Mouse (Mus musculus) limb, embryonic 14.5 days (tissue): ENCODE data around the gene Serpina11. TPM values are rescaled to one million over a fixed set of nuclear protein-coding genes. Genes with fewer than 3 reads are reported as not detected.

Experiments used
- ATAC-seq: fragments of 200-750 bp; cut with Nextera tagmentation; 2 replicates; pipeline ENCODE4 v1.8.0; 2017; ENCODE audit warnings: low read depth, moderate number of reproducible peaks, moderate TSS enrichment; ENCODE audit not compliant: low FRiP score
- DNase-seq: peaks from one replicate; pipeline ENCODE4 v3.0.0-alpha.2; 2015; ENCODE audit warnings: low spot score
- H3K27ac ChIP-seq: fragments of 300-500 bp; sonication (generic); replicated peaks from 2 replicates; pipeline ENCODE4 v1.5.1; 2014; ENCODE audit warnings: low read depth, mild to moderate bottlenecking, low read length, moderate library complexity, mixed read lengths
- H3K27me3 ChIP-seq: fragments of 300-500 bp; sonication (generic); 2 replicates; pipeline ENCODE4 v1.6.1; 2014; ENCODE audit warnings: low read length, mixed read lengths; ENCODE audit not compliant: control insufficient read depth, insufficient read depth
- H3K36me3 ChIP-seq: fragments of 300-500 bp; sonication (generic); 2 replicates; pipeline ENCODE4 v1.6.1; 2014; ENCODE audit warnings: mild to moderate bottlenecking, low read length, moderate library complexity, mixed read lengths; ENCODE audit not compliant: control insufficient read depth, insufficient read depth
- H3K4me1 ChIP-seq: fragments of 300-500 bp; sonication (generic); 2 replicates; pipeline ENCODE4 v1.6.1; 2014; ENCODE audit warnings: antibody characterized with exemption, low read length, mixed read lengths; ENCODE audit not compliant: control insufficient read depth, insufficient read depth
- H3K4me2 ChIP-seq: fragments of 300-500 bp; sonication (generic); replicated peaks from 2 replicates; pipeline ENCODE4 v1.6.1; 2014; ENCODE audit warnings: low read depth, mild to moderate bottlenecking, low read length, moderate library complexity; ENCODE audit not compliant: severe bottlenecking
- H3K4me3 ChIP-seq: fragments of 300-500 bp; sonication (generic); replicated peaks from 2 replicates; pipeline ENCODE4 v1.5.1; 2014; ENCODE audit warnings: low read length
- H3K9ac ChIP-seq: fragments of 300-500 bp; sonication (generic); 2 replicates; pipeline ENCODE4 v1.6.1; 2014; ENCODE audit warnings: mild to moderate bottlenecking, low read depth, low read length, moderate library complexity; ENCODE audit not compliant: severe bottlenecking
- H3K9me3 ChIP-seq: fragments of 300-500 bp; sonication (generic); 2 replicates; pipeline ENCODE4 v1.6.1; 2016; ENCODE audit warnings: low read length; ENCODE audit not compliant: control insufficient read depth
- POLR2A ChIP-seq: fragments of 200-500 bp; IDR thresholded peaks from 2 replicates; pipeline ENCODE4 v1.8.0; 2012; ENCODE audit warnings: inconsistent platforms, mild to moderate bottlenecking, moderate library complexity, borderline replicate concordance; ENCODE audit not compliant: insufficient read depth, insufficient read length; ENCODE audit errors: extremely low read depth
- WGBS: fragments of 180-500 bp; shearing (Covaris S2); extraction: QIAGEN DNeasy Blood & Tissue Kit; methylation state at CpG from one replicate; pipeline ENCODE4 v1.1.7; 2014; 5-methylcytosine and 5-hydroxymethylcytosine counted together
- polyA plus RNA-seq, 2 experiments: library from polyadenylated mRNA; depleted of rRNA in 1 of 2; stranded (reverse) in 1 of 2; unstranded in 1 of 2; fragments of >200 nt; fragmentation: Nextera tagmentation in 1 of 2; extraction: Ambion mirVana in 1 of 2; gene quantifications; 2 replicates each; pipeline versions ENCODE4 v1.2.1 to v1.2.3; 2012 to 2014

The Serpina11 gene
- polyA plus RNA-seq, 2 experiments, result not detected

DNA sequence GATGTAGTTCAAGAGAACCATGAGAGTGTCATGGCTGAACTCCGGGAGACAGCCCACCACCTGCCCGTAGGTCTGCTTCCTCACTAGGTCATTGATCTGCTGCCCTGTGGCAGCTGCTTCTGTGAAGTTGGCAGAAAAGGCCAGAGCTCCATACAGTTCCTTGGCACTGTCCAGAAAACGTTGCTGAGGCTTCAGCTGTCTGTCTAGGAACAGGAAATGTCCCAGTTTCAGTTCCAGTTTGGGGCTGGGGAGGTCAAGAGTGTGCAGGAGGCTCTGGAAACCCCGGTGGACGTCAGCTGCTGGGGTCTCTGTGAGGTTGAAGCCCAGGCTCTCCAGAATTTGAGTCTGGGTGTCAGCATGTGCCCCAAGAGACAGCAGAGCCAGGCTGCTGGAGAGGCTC is 3.9 kb downstream of the Serpina11 start:
- ATAC-seq (no peak), DNase-seq (no peak)
- H3K36me3 ChIP-seq, result no peaks in the 10 kb centered on the region
- no peak overlapping the region for H3K9ac ChIP-seq
- H3K4me2 ChIP-seq, result no peak overlapping the region
- no peaks in the 10 kb centered on the region for H3K27me3 ChIP-seq
- 65% methylated on average over 5 of the region's 5 CpGs for WGBS
- TF ChIP-seq POLR2A, result no peak
- H3K9me3 ChIP-seq, result no peaks in the 10 kb centered on the region
- no peak overlapping the region for H3K4me3 ChIP-seq
- no peak overlapping the region for H3K27ac ChIP-seq
- H3K4me1 ChIP-seq, result no peaks in the 10 kb centered on the region

DNA sequence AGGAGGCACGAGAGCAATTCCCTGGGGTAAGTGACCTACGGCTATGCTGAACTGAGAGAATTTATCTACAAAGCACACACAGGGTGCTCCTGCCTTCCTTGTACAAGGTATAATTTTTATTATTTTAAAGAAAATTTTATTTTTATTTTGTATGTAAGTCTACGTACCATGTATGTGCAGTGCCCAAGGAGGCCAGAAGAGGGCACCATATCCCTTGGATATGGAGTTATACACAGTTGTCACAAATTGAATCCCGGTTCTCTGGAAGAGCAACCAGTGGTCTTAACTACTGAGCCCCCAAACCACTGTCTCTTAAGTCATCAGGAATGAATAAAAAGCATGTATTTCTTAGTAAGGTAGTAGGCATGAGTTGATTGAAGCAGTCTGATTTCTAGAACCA is 4.8 kb downstream of the Serpina11 start:
- ATAC-seq, result no peak
- Histone ChIP-seq H3K36me3 (no peaks in the 10 kb centered on the region), H3K27me3 (no peaks in the 10 kb centered on the region), H3K4me1 (no peaks in the 10 kb centered on the region), H3K4me3 (no peak overlapping the region), H3K27ac (no peak overlapping the region), H3K9ac (no peak overlapping the region), H3K9me3 (no peaks in the 10 kb centered on the region), H3K4me2 (no peak overlapping the region)
- DNase-seq, result peak; percentile 31
- TF ChIP-seq POLR2A, result no peak
- WGBS, result 66% methylated on average over 4 of the region's 4 CpGs

DNA sequence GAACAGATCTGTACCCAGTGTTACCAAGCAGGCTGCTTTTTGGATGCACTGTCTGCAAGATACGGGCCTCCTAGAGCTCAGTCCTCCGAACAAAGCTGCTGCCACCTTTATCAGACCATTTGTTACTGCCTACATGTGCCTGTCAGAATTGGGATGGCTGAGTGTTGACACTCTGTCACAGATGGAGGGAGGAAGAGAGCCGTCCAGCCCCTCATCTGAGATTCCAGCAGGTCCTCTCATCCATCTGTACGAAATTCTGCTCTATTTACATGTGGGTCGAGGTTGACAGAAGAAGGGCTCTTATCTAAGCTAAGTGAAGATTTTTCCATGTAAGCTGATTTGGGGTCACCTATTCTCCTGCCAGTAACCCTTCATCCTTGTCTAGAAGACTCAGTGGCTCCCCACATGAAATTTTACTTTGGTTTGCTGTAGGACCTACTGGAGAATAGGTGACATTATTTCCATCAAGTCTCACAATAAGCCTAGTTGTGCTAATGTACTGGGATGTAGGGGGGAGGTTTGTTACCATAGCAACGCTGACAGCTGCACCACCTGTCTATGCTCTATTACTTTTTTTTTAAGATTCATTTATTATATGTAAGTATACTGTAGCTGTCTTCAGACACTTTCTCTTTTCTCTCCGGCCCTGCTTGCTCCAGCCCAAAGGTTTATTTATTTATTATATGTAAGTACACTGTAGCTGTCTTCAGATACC is 8.0 kb downstream of the Serpina11 start:
- Histone ChIP-seq H3K36me3 (no peaks in the 10 kb centered on the region), H3K4me1 (no peaks in the 10 kb centered on the region), H3K4me3 (no peak overlapping the region), H3K9ac (no peak overlapping the region), H3K27ac (no peak overlapping the region), H3K4me2 (no peak overlapping the region), H3K9me3 (no peaks in the 10 kb centered on the region), H3K27me3 (no peaks in the 10 kb centered on the region)
- DNase-seq (no peak), ATAC-seq (no peak)
- 79% methylated on average over 7 of the region's 7 CpGs for WGBS
- no peak for TF ChIP-seq POLR2A

DNA sequence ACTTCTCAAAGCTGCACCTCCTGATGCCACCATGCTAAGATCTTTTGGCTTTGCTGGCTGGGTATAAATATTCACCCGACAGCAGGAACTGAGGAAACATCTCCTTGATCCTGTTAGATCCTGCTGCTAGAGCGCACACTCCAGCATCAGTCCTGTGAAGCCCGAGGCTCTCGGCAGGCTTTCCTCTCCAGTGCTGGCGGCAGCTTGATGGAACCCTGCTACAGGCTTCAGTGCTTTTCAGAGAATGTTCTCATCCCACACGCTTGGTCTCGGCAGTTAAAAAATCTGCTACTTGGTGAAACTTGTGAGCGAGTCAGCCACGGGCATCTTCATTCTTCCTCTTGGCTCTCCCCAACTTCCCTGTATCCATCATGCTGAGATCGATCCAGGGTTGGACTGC is 11.5 kb downstream of the Serpina11 start:
- ATAC-seq (no peak), DNase-seq (no peak)
- no peak overlapping the region for H3K9ac ChIP-seq
- no peak overlapping the region for H3K4me3 ChIP-seq
- H3K27ac ChIP-seq, result no peak overlapping the region
- 79% methylated on average over 10 of the region's 10 CpGs for WGBS
- TF ChIP-seq POLR2A, result no peak
- no peaks in the 10 kb centered on the region for H3K9me3 ChIP-seq
- H3K27me3 ChIP-seq, result no peaks in the 10 kb centered on the region
- no peak overlapping the region for H3K4me2 ChIP-seq
- no peaks in the 10 kb centered on the region for H3K36me3 ChIP-seq
- H3K4me1 ChIP-seq, result no peaks in the 10 kb centered on the region

DNA sequence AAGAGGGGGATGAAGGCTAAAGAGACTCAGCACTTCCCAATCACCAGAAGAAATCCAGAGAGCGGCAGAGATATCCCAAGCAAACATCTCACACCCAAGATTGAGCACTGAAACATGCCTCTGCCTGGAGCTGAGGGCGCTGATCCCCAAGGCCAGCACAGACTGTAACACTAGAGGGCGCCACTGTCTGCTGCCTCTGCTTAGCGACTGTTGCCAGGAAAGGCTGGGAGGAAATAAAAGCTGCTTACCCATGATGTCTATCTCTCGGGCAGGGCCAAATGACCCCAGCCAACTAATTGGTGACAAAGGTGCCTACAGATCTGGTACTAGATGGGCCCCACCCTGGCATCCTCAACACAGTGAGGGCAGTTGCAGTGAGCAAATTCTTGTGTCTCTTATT is 11.9 kb downstream of the Serpina11 start:
- H3K27ac ChIP-seq, result no peak overlapping the region
- TF ChIP-seq POLR2A, result no peak
- ATAC-seq (no peak), DNase-seq (no peak)
- no peak overlapping the region for H3K9ac ChIP-seq
- no peak overlapping the region for H3K4me2 ChIP-seq
- no peaks in the 10 kb centered on the region for H3K36me3 ChIP-seq
- H3K4me3 ChIP-seq, result no peak overlapping the region
- H3K9me3 ChIP-seq, result no peaks in the 10 kb centered on the region
- no peaks in the 10 kb centered on the region for H3K27me3 ChIP-seq
- H3K4me1 ChIP-seq, result no peaks in the 10 kb centered on the region
- 29% methylated on average over 5 of the region's 5 CpGs for WGBS

DNA sequence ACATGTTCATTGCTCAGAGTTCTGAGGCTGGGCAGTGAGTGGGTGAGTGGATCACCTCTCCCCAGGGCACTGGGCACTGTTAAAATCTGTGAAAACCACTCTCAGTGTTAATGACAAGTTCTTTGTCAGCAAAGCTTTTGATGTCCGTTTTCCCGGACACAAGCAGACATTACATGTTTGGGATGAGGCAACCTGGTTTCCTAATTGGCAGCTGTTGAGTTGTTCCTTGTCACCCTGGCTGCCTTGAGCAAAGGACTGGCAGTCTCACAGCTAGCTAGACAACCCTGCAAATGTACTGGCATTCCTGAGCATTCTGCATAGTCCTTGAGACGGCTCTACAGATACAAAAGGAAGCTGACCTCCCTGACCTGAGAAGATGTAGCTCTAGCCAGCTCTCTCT is 12.7 kb downstream of the Serpina11 start:
- TF ChIP-seq POLR2A, result no peak
- H3K9me3 ChIP-seq, result no peaks in the 10 kb centered on the region
- no peaks in the 10 kb centered on the region for H3K4me1 ChIP-seq
- no peak overlapping the region for H3K4me2 ChIP-seq
- H3K27ac ChIP-seq, result no peak overlapping the region
- WGBS, result 53% methylated on average over 3 of the region's 3 CpGs
- H3K36me3 ChIP-seq, result no peaks in the 10 kb centered on the region
- no peaks in the 10 kb centered on the region for H3K27me3 ChIP-seq
- no peak overlapping the region for H3K4me3 ChIP-seq
- no peak overlapping the region for H3K9ac ChIP-seq
- no peak for DNase-seq
- no peak for ATAC-seq
